In the genomic region with DNA sequence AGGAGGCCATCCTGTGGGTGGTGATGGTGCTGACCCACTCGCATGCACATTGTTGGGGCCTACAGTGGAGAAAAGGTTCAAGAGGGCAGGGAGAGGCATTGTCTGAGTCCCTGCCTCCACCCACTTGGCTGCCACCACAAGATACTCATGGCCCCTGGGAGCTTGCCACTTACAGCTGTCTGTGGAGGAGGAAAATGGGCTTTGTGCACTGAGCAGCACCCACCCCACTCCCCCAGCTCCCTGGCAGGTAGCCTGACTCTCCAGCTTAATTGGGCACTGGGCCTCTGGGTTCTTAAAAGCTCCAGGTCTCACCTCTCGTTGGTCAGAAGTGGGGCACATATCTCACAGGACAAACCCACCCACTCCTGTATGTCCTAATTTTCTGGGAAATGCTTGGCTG, we compare ENCODE assay signal across 8 mouse cellular contexts. TPM values are rescaled to one million over a fixed set of nuclear protein-coding genes. Genes with fewer than 3 reads are reported as not detected.
A peak's percentile ranks its signal among the peaks of the same experiment; 100 is the strongest.
DNase-seq lines count a peak whose midpoint lies in the region.

No protein-coding gene starts in this region.

- intact Hi-C loops in heart, postnatal 10 days (cut with DNase I), result no loop called here

- DNase-seq in heart, postnatal 10 days, result peak; percentile 48 to 63
- DNase-seq in heart, adult 8-10 months (ENCODE audit: low spot score), result no peak
- peak; percentile 64 for DNase-seq in cerebellum, adult 9-10 months
- DNase-seq in layer of hippocampus, adult 18-20 months (ENCODE audit: low spot score in 2 of 2), result peak; percentile 25 to 53
- DNase-seq in lung, postnatal 4 days, result peak; percentile 28 to 68
- no peak for DNase-seq in MN1 (ENCODE audit: low spot score)
- no peak for DNase-seq in T-cell, adult 2 months (ENCODE audit: low spot score)
- DNase-seq in frontal cortex, postnatal 25 days (ENCODE audit: low spot score in 2 of 2), result no peak

RNA-seq across cellular contexts. Expression of gene Orm1, which starts 54.3 kb away (rescaled TPM):
- under 1 TPM in 1 of 2 experiments, not detected in 1; 0.35 TPM for total RNA-seq in heart, postnatal 10 days (2021)
- under 1 TPM in 1 of 4 experiments, not detected in 3; 0.75 TPM for total RNA-seq in heart, adult 8-10 months (2022)
- total RNA-seq in layer of hippocampus, adult 18-20 months (2021), result not detected

Comparison
In these comparisons a context has a peak if more than half of its experiments do, and no peak if none do; other contexts are left out.
1. DNase-seq: peak in heart, postnatal 10 days (2 of 2), cerebellum, adult 9-10 months (single experiment), layer of hippocampus, adult 18-20 months (2 of 2) and lung, postnatal 4 days (2 of 2); none in heart, adult 8-10 months (single experiment), MN1 (single experiment), T-cell, adult 2 months (single experiment) and frontal cortex, postnatal 25 days (0 of 2).